Mouse (Mus musculus): ENCODE measurements around the gene Supt4a.

- TF ChIP-seq CTCF (IDR thresholded peaks at IDR 0.05; ENCODE audit: insufficient read depth, low read length) = no peak
- no peak for TF ChIP-seq POLR2A (IDR thresholded peaks at IDR 0.05; ENCODE audit: borderline replicate concordance, extremely low read depth, low read depth, low read length)
These were observed 24.7 kb downstream of the Supt4a start for GRCm38 (mm10) chr11:87761806-87762701.
